Mouse (Mus musculus) heart, postnatal 0 days (tissue): ENCODE data around the gene Prdx1. TPM values are rescaled to one million over a fixed set of nuclear protein-coding genes. Genes with fewer than 3 reads are reported as not detected.
"Not testable (repeated sequence)": the region's sequence is repeated elsewhere in the genome, so short reads cannot be mapped to it uniquely, and the experiment has no call there.

Experiments used
- ATAC-seq: fragments of 200-750 bp; cut with Nextera tagmentation; 2 replicates; pipeline ENCODE4 v1.8.0; 2017; ENCODE audit warnings: low read depth, moderate number of reproducible peaks, moderate library complexity; ENCODE audit not compliant: insufficient read depth
- DNase-seq: peaks from one replicate; pipeline ENCODE4 v3.0.0-alpha.2; 2016; ENCODE audit warnings: low spot score
- H3K27ac ChIP-seq: fragments of 300-500 bp; sonication (generic); 2 replicates; pipeline ENCODE4 v1.5.1; 2014; ENCODE audit warnings: low read depth, mild to moderate bottlenecking
- H3K27me3 ChIP-seq: fragments of 300-500 bp; sonication (generic); 2 replicates; pipeline ENCODE4 v1.6.1; 2014; ENCODE audit warnings: low read length, mixed read lengths; ENCODE audit not compliant: control insufficient read depth, insufficient read depth
- H3K36me3 ChIP-seq: fragments of 300-500 bp; sonication (generic); replicated peaks from 2 replicates; pipeline ENCODE4 v1.6.1; 2014; ENCODE audit warnings: low read length, mixed read lengths; ENCODE audit not compliant: control insufficient read depth, insufficient read depth
- H3K4me1 ChIP-seq: fragments of 300-500 bp; sonication (generic); 2 replicates; pipeline ENCODE4 v1.6.1; 2014; ENCODE audit warnings: antibody characterized with exemption; ENCODE audit not compliant: control insufficient read depth, insufficient read depth
- H3K4me2 ChIP-seq: fragments of 300-500 bp; sonication (generic); 2 replicates; pipeline ENCODE4 v1.6.1; 2014; ENCODE audit warnings: low read depth, mild to moderate bottlenecking, low read length, moderate library complexity
- H3K4me3 ChIP-seq: fragments of 300-500 bp; sonication (generic); 2 replicates; pipeline ENCODE4 v1.5.1; 2014; ENCODE audit warnings: low read depth, low read length
- H3K9ac ChIP-seq: fragments of 300-500 bp; sonication (generic); replicated peaks from 2 replicates; pipeline ENCODE4 v1.6.1; 2014; ENCODE audit warnings: low read depth, low read length, mixed read lengths
- H3K9me3 ChIP-seq: fragments of 300-500 bp; sonication (generic); replicated peaks from 2 replicates; pipeline ENCODE4 v1.6.1; 2016; ENCODE audit warnings: low read length; ENCODE audit not compliant: control insufficient read depth
- CTCF ChIP-seq: IDR thresholded peaks from 2 replicates; pipeline ENCODE4 v1.5.1; 2016; ENCODE audit warnings: antibody characterized with exemption, control low read depth, low read depth
- EP300 ChIP-seq: IDR thresholded peaks from 2 replicates; pipeline ENCODE4 v1.6.1; 2016; ENCODE audit warnings: antibody characterized with exemption, low read depth
- WGBS: fragments of 180-500 bp; shearing (Covaris S2); extraction: QIAGEN DNeasy Blood & Tissue Kit; methylation state at CpG from one replicate; pipeline ENCODE4 v1.1.7; 2014; 5-methylcytosine and 5-hydroxymethylcytosine counted together
- polyA plus RNA-seq: library from polyadenylated mRNA; unstranded; fragments of >200 nt; fragmentation: Nextera tagmentation; extraction: Ambion mirVana; gene quantifications from 2 replicates; pipeline ENCODE4 v1.2.1, GENCODE M21; 2015
- total RNA-seq: library from RNA; depleted of rRNA; stranded (reverse); fragments of >200 nt; gene quantifications from 2 replicates; pipeline ENCODE4 v1.2.3, GENCODE M21; 2014; ENCODE audit warnings: low replicate concordance

The Prdx1 gene
- total and polyA plus RNA-seq, 2 experiments from 2014 or later, result 334 to 1,000 TPM

- TF ChIP-seq CTCF (no peak), EP300 (no peak)
- Histone ChIP-seq H3K36me3 (no peaks in the 10 kb centered on the region), H3K4me3 (no peak overlapping the region), H3K27ac (no peak overlapping the region), H3K4me2 (no peak overlapping the region), H3K9ac (no peak overlapping the region), H3K4me1 (no peaks in the 10 kb centered on the region), H3K27me3 (no peaks in the 10 kb centered on the region), H3K9me3 (no peaks in the 10 kb centered on the region; the same call in 1 of the 2 replicates)
- DNase-seq (no peak), ATAC-seq (no peak)
- whole genome bisulfite sequencing, result 86% methylated on average over 1 of the region's 1 CpGs
Measured at GRCm38 (mm10) chr4:116661998-116662397, 23.3 kb upstream of the Prdx1 start.

GRCm38 (mm10) chr4:116666625-116667024, 18.7 kb upstream of the Prdx1 start:
- DNase-seq, result no peak
- no peaks in the 10 kb centered on the region for H3K27me3 ChIP-seq

GRCm38 (mm10) chr4:116668145-116668544, 17.2 kb upstream of the Prdx1 start:
- WGBS, result 40% methylated on average over 3 of the region's 3 CpGs
- ATAC-seq, result no peak

More at GRCm38 (mm10) chr4:116666625-116667024, 18.7 kb upstream of the Prdx1 start:
- no peak overlapping the region for H3K4me2 ChIP-seq
- H3K36me3 ChIP-seq, result no peaks in the 10 kb centered on the region
- ATAC-seq, result no peak
- no peak overlapping the region for H3K27ac ChIP-seq
- no peaks in the 10 kb centered on the region; the same call in 1 of the 2 replicates for H3K9me3 ChIP-seq
- H3K4me3 ChIP-seq, result no peak overlapping the region
- 46% methylated on average over 4 of the region's 4 CpGs for WGBS
- TF ChIP-seq CTCF, result no peak
- no peak for TF ChIP-seq EP300
- no peaks in the 10 kb centered on the region for H3K4me1 ChIP-seq
- no peak overlapping the region for H3K9ac ChIP-seq

GRCm38 (mm10) chr4:116669291-116669690, 16.1 kb upstream of the Prdx1 start:
- Histone ChIP-seq H3K4me3 (no peak overlapping the region), H3K36me3 (no peaks in the 10 kb centered on the region), H3K4me1 (no peaks in the 10 kb centered on the region), H3K4me2 (no peak overlapping the region), H3K9me3 (no peaks in the 10 kb centered on the region), H3K9ac (no peak overlapping the region), H3K27me3 (no peaks in the 10 kb centered on the region), H3K27ac (no peak overlapping the region)
- TF ChIP-seq EP300, result no peak
- peak; percentile 28; the same call in 1 of the 2 replicates for TF ChIP-seq CTCF
- ATAC-seq (no peak), DNase-seq (no peak)
- 57% methylated on average over 2 of the region's 2 CpGs for WGBS

More at GRCm38 (mm10) chr4:116668145-116668544, 17.2 kb upstream of the Prdx1 start:
- Histone ChIP-seq H3K36me3 (no peaks in the 10 kb centered on the region), H3K9ac (no peak overlapping the region), H3K4me2 (no peak overlapping the region), H3K27ac (0 out of 2 replicates have a peak overlapping the region, but pooled peaks have one; percentile 25), H3K27me3 (no peaks in the 10 kb centered on the region), H3K4me3 (no peak overlapping the region), H3K4me1 (no peaks in the 10 kb centered on the region), H3K9me3 (no peaks in the 10 kb centered on the region)
- no peak for DNase-seq
- TF ChIP-seq EP300 (no peak), CTCF (no peak)

GRCm38 (mm10) chr4:116672785-116673184, 12.6 kb upstream of the Prdx1 start:
- Histone ChIP-seq H3K9me3 (no peaks in the 10 kb centered on the region), H3K27me3 (no peaks in the 10 kb centered on the region), H3K27ac (no peak overlapping the region), H3K4me1 (no peaks in the 10 kb centered on the region), H3K4me2 (no peak overlapping the region), H3K9ac (no peak overlapping the region), H3K4me3 (no peak overlapping the region), H3K36me3 (no peaks in the 10 kb centered on the region)
- 52% methylated on average over 2 of the region's 2 CpGs for WGBS
- DNase-seq, result peak; percentile 36
- ATAC-seq, result peak; percentile 49; the same call in 1 of the 2 replicates
- no peak for TF ChIP-seq EP300
- TF ChIP-seq CTCF, result no peak

GRCm38 (mm10) chr4:116674761-116675160, 10.6 kb upstream of the Prdx1 start:
- H3K27me3 ChIP-seq, DNase-seq, H3K4me1 ChIP-seq, ATAC-seq, H3K36me3 ChIP-seq, H3K9ac ChIP-seq, H3K4me2 ChIP-seq, H3K9me3 ChIP-seq, H3K27ac ChIP-seq, H3K4me3 ChIP-seq: not testable (repeated sequence)
- 88% methylated on average over 6 of the region's 6 CpGs for WGBS
